Mouse (Mus musculus) mouse embryonic stem cell (cell line): ENCODE measurements around the gene Vmn1r163.
"Not testable (repeated sequence)": the region's sequence is repeated elsewhere in the genome, so short reads cannot be mapped to it uniquely, and the experiment has no call there.

Source experiments
- in situ Hi-C, 2 experiments: fragments of 300-500 bp; cut with MboI; formaldehyde crosslinking; loops; 1 replicate in 1 of 2; 3 replicates in 1 of 2; pipeline ENCODE4 v1.14.3; 2019 to 2020; ENCODE audit warnings: low sequenced_read_pairs in 2 of 2, low pct_unique_long_range_greater_than_20kb in 1 of 2, mixed read lengths in 1 of 2; ENCODE audit not compliant: unreplicated experiment in 1 of 2

Vmn1r163 gene

DNA sequence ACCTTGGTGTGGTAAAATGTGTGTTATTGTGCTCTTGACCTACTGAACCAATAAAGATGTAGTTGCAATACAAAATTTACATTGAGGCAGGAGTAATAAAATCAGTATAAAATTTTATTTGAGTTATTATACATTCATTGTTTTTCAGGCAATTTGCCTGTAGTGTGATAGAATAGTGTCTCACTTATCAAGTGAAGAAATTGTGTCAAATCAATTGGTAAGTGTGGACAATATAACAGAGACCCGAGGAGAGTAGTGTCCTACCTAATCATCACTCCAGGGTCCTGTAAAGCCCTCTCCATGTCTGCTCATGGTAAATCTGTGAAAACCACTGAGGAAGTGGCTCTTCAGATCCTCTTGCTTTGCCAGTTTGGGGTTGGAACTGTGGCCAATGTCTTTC, at the start of gene Vmn1r163:
Vmn1r163 (plus strand) TSS at position 301 of the 400 bp plus-strand sequence.
- in situ Hi-C loops = not testable (repeated sequence)

DNA sequence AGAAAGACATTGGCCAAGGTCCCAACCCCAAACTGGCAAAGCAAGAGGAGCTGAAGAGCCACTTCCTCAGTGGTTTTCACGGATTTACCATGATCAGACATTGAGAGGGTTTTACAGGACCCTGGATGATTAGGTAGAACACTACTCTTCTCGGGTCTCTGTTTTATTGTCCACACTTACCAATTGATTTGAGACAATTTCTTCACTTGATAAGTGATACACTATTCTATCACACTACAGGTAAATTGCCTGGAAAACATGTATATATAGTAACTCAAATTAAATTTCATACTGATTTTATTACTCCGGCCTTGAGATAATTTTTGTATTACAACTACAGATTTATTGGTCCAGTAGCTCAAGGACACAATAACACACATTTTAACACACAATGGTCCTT, 35.5 kb upstream of the Vmn1r163 start, which contains the start of gene Gm4216:
Gm4216 (minus strand) TSS at position 101 of the 400 bp plus-strand sequence.
- in situ Hi-C loops = not testable (repeated sequence)

GRCm38 (mm10) chr7:23067356-23067755, 12.0 kb downstream of the Vmn1r163 start, which contains the start of gene Gm8720:
Gene Gm8720 (minus strand): TSS chr7:23067456.
- in situ Hi-C loops = not testable (repeated sequence)
